Mouse (Mus musculus): Measurements from ENCODE around the gene Tex13c2. TPM values are rescaled to one million over a fixed set of nuclear protein-coding genes. Genes with fewer than 3 reads are reported as not detected.

Tex13c2 gene
- polyA plus RNA-seq (2015; fragmentation: Nextera tagmentation; extraction: Ambion mirVana), result not detected in 2 replicates

GRCm38 (mm10) chrX:42489446-42489845 is at the start of gene Tex13c2:
Gene Tex13c2 (plus strand): TSS chrX:42489691.
- Histone ChIP-seq H3K27ac (replicated peaks) (no peak within 1 kb of the TSS), H3K4me2 (no peak within 1 kb of the TSS), H3K36me3 (replicated peaks) (no peaks in the 10 kb centered on the region), H3K27me3 (no peaks in the 10 kb centered on the region), H3K9me3 (replicated peaks) (no peaks in the 10 kb centered on the region), H3K4me1 (replicated peaks) (no peaks in the 10 kb centered on the region), H3K4me3 (replicated peaks) (no peak within 1 kb of the TSS), H3K9ac (no peak within 1 kb of the TSS)
- WGBS (ENCODE audit: insufficient replicate concordance), result 75% methylated on average over 16 of the region's 16 CpGs
- no peak for ATAC-seq (ENCODE audit: insufficient read depth)

GRCm38 (mm10) chrX:42450305-42450704 is 39.2 kb upstream of the Tex13c2 start:
- Histone ChIP-seq H3K9ac (no peak overlapping the region), H3K27ac (replicated peaks) (no peak overlapping the region), H3K27me3 (no peaks in the 10 kb centered on the region), H3K4me3 (replicated peaks) (no peak overlapping the region), H3K4me1 (replicated peaks) (no peaks in the 10 kb centered on the region), H3K9me3 (replicated peaks) (no peaks in the 10 kb centered on the region), H3K36me3 (replicated peaks) (no peaks in the 10 kb centered on the region), H3K4me2 (no peak overlapping the region)
- 36% methylated on average over 1 of the region's 1 CpGs for WGBS (ENCODE audit: insufficient replicate concordance)
- ATAC-seq (ENCODE audit: insufficient read depth), result no peak

GRCm38 (mm10) chrX:42453001-42453400 is 36.5 kb upstream of the Tex13c2 start:
- Histone ChIP-seq H3K4me2 (no peak overlapping the region), H3K9me3 (replicated peaks) (no peaks in the 10 kb centered on the region), H3K36me3 (replicated peaks) (no peaks in the 10 kb centered on the region), H3K9ac (no peak overlapping the region), H3K27ac (replicated peaks) (no peak overlapping the region), H3K27me3 (no peaks in the 10 kb centered on the region), H3K4me3 (replicated peaks) (no peak overlapping the region), H3K4me1 (replicated peaks) (no peaks in the 10 kb centered on the region)
- no peak for ATAC-seq (ENCODE audit: insufficient read depth)
- WGBS (ENCODE audit: insufficient replicate concordance), result 72% methylated on average over 1 of the region's 1 CpGs

GRCm38 (mm10) chrX:42454533-42454932 is 35.0 kb upstream of the Tex13c2 start:
- H3K27me3 ChIP-seq, result no peaks in the 10 kb centered on the region
- no peaks in the 10 kb centered on the region for H3K36me3 ChIP-seq (replicated peaks)
- no peak for ATAC-seq (ENCODE audit: insufficient read depth)
- H3K4me3 ChIP-seq (replicated peaks), result no peak overlapping the region
- H3K9ac ChIP-seq, result no peak overlapping the region
- no peaks in the 10 kb centered on the region for H3K4me1 ChIP-seq (replicated peaks)
- H3K27ac ChIP-seq (replicated peaks), result no peak overlapping the region
- no peak overlapping the region for H3K4me2 ChIP-seq
- WGBS (ENCODE audit: insufficient replicate concordance), result 56% methylated on average over 7 of the region's 7 CpGs
- no peaks in the 10 kb centered on the region for H3K9me3 ChIP-seq (replicated peaks)

GRCm38 (mm10) chrX:42490336-42490735 is 845 bp downstream of the Tex13c2 start:
- Histone ChIP-seq H3K9ac (no peak overlapping the region), H3K27me3 (no peaks in the 10 kb centered on the region), H3K4me2 (no peak overlapping the region), H3K36me3 (replicated peaks) (no peaks in the 10 kb centered on the region), H3K27ac (replicated peaks) (no peak overlapping the region), H3K4me3 (replicated peaks) (no peak overlapping the region), H3K9me3 (replicated peaks) (no peaks in the 10 kb centered on the region), H3K4me1 (replicated peaks) (no peaks in the 10 kb centered on the region)
- WGBS (ENCODE audit: insufficient replicate concordance), result 75% methylated on average over 8 of the region's 8 CpGs
- no peak for ATAC-seq (ENCODE audit: insufficient read depth)

- no peaks in the 10 kb centered on the region for H3K27me3 ChIP-seq
- no peaks in the 10 kb centered on the region for H3K9me3 ChIP-seq (replicated peaks)
- H3K36me3 ChIP-seq (replicated peaks), result no peaks in the 10 kb centered on the region
- ATAC-seq (ENCODE audit: insufficient read depth), result no peak
- no peaks in the 10 kb centered on the region for H3K4me1 ChIP-seq (replicated peaks)
- no peak overlapping the region for H3K27ac ChIP-seq (replicated peaks)
- H3K4me2 ChIP-seq, result no peak overlapping the region
- H3K9ac ChIP-seq, result no peak overlapping the region
- no peak overlapping the region for H3K4me3 ChIP-seq (replicated peaks)
These were observed 11.0 kb downstream of the Tex13c2 start for GRCm38 (mm10) chrX:42500538-42500937.

- Histone ChIP-seq H3K27me3 (no peaks in the 10 kb centered on the region), H3K4me2 (no peak within 1 kb of the TSS), H3K4me3 (replicated peaks) (no peak within 1 kb of the TSS), H3K36me3 (replicated peaks) (no peaks in the 10 kb centered on the region), H3K9me3 (replicated peaks) (no peaks in the 10 kb centered on the region), H3K4me1 (replicated peaks) (no peaks in the 10 kb centered on the region), H3K27ac (replicated peaks) (no peak within 1 kb of the TSS), H3K9ac (no peak within 1 kb of the TSS)
- 69% methylated on average over 13 of the region's 13 CpGs for WGBS (ENCODE audit: insufficient replicate concordance)
- no peak for ATAC-seq (ENCODE audit: insufficient read depth)
These were observed 13.0 kb downstream of the Tex13c2 start, which contains the start of gene Sh2d1a for GRCm38 (mm10) chrX:42502291-42503043. Gene Sh2d1a (plus strand): TSS chrX:42502453.

- H3K9ac ChIP-seq, result no peak overlapping the region
- H3K27ac ChIP-seq (replicated peaks), result no peak overlapping the region
- no peak for ATAC-seq (ENCODE audit: insufficient read depth)
- no peaks in the 10 kb centered on the region for H3K27me3 ChIP-seq
- no peak overlapping the region for H3K4me3 ChIP-seq (replicated peaks)
- H3K9me3 ChIP-seq (replicated peaks), result no peaks in the 10 kb centered on the region
- H3K4me1 ChIP-seq (replicated peaks), result no peaks in the 10 kb centered on the region
- 45% methylated on average over 2 of the region's 2 CpGs for WGBS (ENCODE audit: insufficient replicate concordance)
- H3K4me2 ChIP-seq, result no peak overlapping the region
- H3K36me3 ChIP-seq (replicated peaks), result no peaks in the 10 kb centered on the region
These were observed 21.6 kb downstream of the Tex13c2 start for GRCm38 (mm10) chrX:42511105-42511504.

- no peak for ATAC-seq (ENCODE audit: insufficient read depth)
- no peak overlapping the region for H3K27ac ChIP-seq (replicated peaks)
- no peak overlapping the region for H3K4me2 ChIP-seq
- no peaks in the 10 kb centered on the region for H3K27me3 ChIP-seq
- no peak overlapping the region for H3K4me3 ChIP-seq (replicated peaks)
- no peaks in the 10 kb centered on the region for H3K36me3 ChIP-seq (replicated peaks)
- H3K9me3 ChIP-seq (replicated peaks), result no peaks in the 10 kb centered on the region
- H3K4me1 ChIP-seq (replicated peaks), result no peaks in the 10 kb centered on the region
- H3K9ac ChIP-seq, result no peak overlapping the region
These were observed 23.1 kb downstream of the Tex13c2 start for GRCm38 (mm10) chrX:42512567-42512966.

GRCm38 (mm10) chrX:42522868-42523267 is 33.4 kb downstream of the Tex13c2 start:
- Histone ChIP-seq H3K27ac (replicated peaks) (no peak overlapping the region), H3K9me3 (replicated peaks) (no peaks in the 10 kb centered on the region), H3K4me3 (replicated peaks) (no peak overlapping the region), H3K4me2 (no peak overlapping the region), H3K4me1 (replicated peaks) (no peaks in the 10 kb centered on the region), H3K36me3 (replicated peaks) (no peaks in the 10 kb centered on the region), H3K9ac (no peak overlapping the region), H3K27me3 (no peaks in the 10 kb centered on the region)
- WGBS (ENCODE audit: insufficient replicate concordance), result 55% methylated on average over 2 of the region's 2 CpGs
- ATAC-seq (ENCODE audit: insufficient read depth), result no peak

- H3K27ac ChIP-seq (replicated peaks), result no peak overlapping the region
- no peak overlapping the region for H3K4me3 ChIP-seq (replicated peaks)
- no peak overlapping the region for H3K9ac ChIP-seq
- H3K4me2 ChIP-seq, result no peak overlapping the region
- no peaks in the 10 kb centered on the region for H3K4me1 ChIP-seq (replicated peaks)
- H3K27me3 ChIP-seq, result no peaks in the 10 kb centered on the region
- no peak for ATAC-seq (ENCODE audit: insufficient read depth)
- H3K36me3 ChIP-seq (replicated peaks), result no peaks in the 10 kb centered on the region
- no peaks in the 10 kb centered on the region for H3K9me3 ChIP-seq (replicated peaks)
- WGBS (ENCODE audit: insufficient replicate concordance), result 64% methylated on average over 4 of the region's 4 CpGs
These were observed 41.2 kb downstream of the Tex13c2 start for GRCm38 (mm10) chrX:42530703-42531102.
